In the genomic region with DNA sequence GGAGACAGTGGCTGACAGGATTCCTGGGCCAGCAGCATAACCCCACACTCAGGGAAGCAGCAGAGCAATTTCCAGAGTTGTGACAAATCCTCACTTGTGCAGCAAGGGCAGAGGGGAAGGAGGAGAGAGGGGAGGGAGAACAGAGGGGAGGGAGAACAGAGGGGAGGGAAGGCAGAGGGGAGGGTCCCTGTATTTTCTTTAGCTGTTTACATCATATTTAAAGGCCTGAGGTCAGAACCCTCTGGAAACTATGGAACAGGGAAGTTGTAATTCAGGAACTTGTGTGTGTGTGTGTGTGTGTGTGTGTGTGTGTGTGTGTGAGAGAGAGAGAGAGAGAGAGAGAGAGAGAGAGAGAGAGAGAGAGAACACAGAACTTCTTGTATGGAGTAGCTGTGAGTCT, we compare ENCODE assay signal across 22 mouse cellular contexts. TPM values are rescaled to one million over a fixed set of nuclear protein-coding genes. Genes with fewer than 3 reads are reported as not detected.
DNase-seq lines count a peak whose midpoint lies in the region; ATAC-seq lines count a peak whose summit lies in the region.
"Had no signal": no experiment of that assay in that cellular context is flagged by ENCODE, and none has a peak within 500 bp of the region (broad histone marks: within the 10 kb centered on the region; RNA-seq: fewer than 3 reads in every experiment).

No protein-coding gene starts in this region.

- H3K4me2 ChIP-seq in heart, embryonic 11.5 days = no peak overlapping the region
- H3K4me2 ChIP-seq in embryonic facial prominence, embryonic 15.5 days (replicated peaks) = no peak overlapping the region
- H3K4me2 ChIP-seq: forebrain, embryonic 12.5 days; liver, embryonic 13.5 days; lung, embryonic 14.5 days; neural tube, embryonic 13.5 days had no signal

- H3K4me1 ChIP-seq in heart, embryonic 10.5 days = peaks cover 12% of the 10 kb centered on the region
- H3K4me1 ChIP-seq in heart, embryonic 11.5 days (ENCODE audit: control insufficient read depth, insufficient read depth, low read length) = peaks cover 2% of the 10 kb centered on the region; the same call in 1 of the 2 replicates
- H3K4me1 ChIP-seq in embryonic facial prominence, embryonic 15.5 days = peaks cover 42% of the 10 kb centered on the region
- H3K4me1 ChIP-seq: liver, embryonic 13.5 days had no signal

- no peak overlapping the region for H3K4me3 ChIP-seq in heart, embryonic 10.5 days
- no peak overlapping the region for H3K4me3 ChIP-seq in heart, embryonic 11.5 days (ENCODE audit: low read depth, low read length)
- no peak overlapping the region for H3K4me3 ChIP-seq in embryonic facial prominence, embryonic 15.5 days (replicated peaks)
- H3K4me3 ChIP-seq: forebrain, embryonic 12.5 days; liver, embryonic 13.5 days; neural tube, embryonic 13.5 days had no signal

- H3K9me3 ChIP-seq in heart, embryonic 10.5 days = no peaks in the 10 kb centered on the region
- H3K9me3 ChIP-seq in heart, embryonic 11.5 days (replicated peaks; ENCODE audit: control insufficient read depth, low read length) = no peaks in the 10 kb centered on the region
- no peaks in the 10 kb centered on the region for H3K9me3 ChIP-seq in embryonic facial prominence, embryonic 15.5 days (replicated peaks)
- H3K9me3 ChIP-seq: forebrain, embryonic 12.5 days; liver, embryonic 13.5 days; neural tube, embryonic 13.5 days had no signal

- no peak for ATAC-seq in heart, embryonic 11.5 days (replicated peaks; ENCODE audit: insufficient number of reproducible peaks, low FRiP score, low TSS enrichment)
- peak; percentile 58 for ATAC-seq in common myeloid progenitor, adult 5-6 weeks (replicated peaks; ENCODE audit: low read depth, poor library complexity, severe bottlenecking)
- ATAC-seq in embryonic facial prominence, embryonic 15.5 days (ENCODE audit: insufficient number of reproducible peaks, low FRiP score, low TSS enrichment, low read depth) = no peak
- peak; percentile 61 for ATAC-seq in megakaryocyte progenitor cell, adult 5-6 weeks (replicated peaks; ENCODE audit: poor library complexity)
- no peak for ATAC-seq in erythroid progenitor cell, adult 5-6 weeks (replicated peaks; ENCODE audit: low FRiP score, poor library complexity, severe bottlenecking)

- H3K36me3 ChIP-seq in heart, embryonic 10.5 days = no peaks in the 10 kb centered on the region
- H3K36me3 ChIP-seq in heart, embryonic 11.5 days (ENCODE audit: control insufficient read depth, insufficient read depth, low read length) = no peaks in the 10 kb centered on the region
- no peaks in the 10 kb centered on the region for H3K36me3 ChIP-seq in embryonic facial prominence, embryonic 15.5 days
- H3K36me3 ChIP-seq: forebrain, embryonic 12.5 days; liver, embryonic 13.5 days; neural tube, embryonic 13.5 days had no signal

- H3K9ac ChIP-seq in heart, embryonic 11.5 days (ENCODE audit: low read depth, low read length) = no peak overlapping the region
- no peak overlapping the region for H3K9ac ChIP-seq in embryonic facial prominence, embryonic 15.5 days
- H3K9ac ChIP-seq: forebrain, embryonic 12.5 days; liver, embryonic 13.5 days; lung, embryonic 14.5 days; neural tube, embryonic 13.5 days had no signal

- H3K27ac ChIP-seq in heart, embryonic 10.5 days = 0 out of 2 replicates have a peak overlapping the region, but pooled peaks have one; percentile 17
- no peak overlapping the region for H3K27ac ChIP-seq in heart, embryonic 11.5 days (ENCODE audit: low read depth, low read length)
- H3K27ac ChIP-seq in embryonic facial prominence, embryonic 15.5 days (replicated peaks) = peak overlapping the region; percentile 44; the same call in 1 of the 2 replicates
- H3K27ac ChIP-seq: forebrain, embryonic 12.5 days; liver, embryonic 13.5 days; neural tube, embryonic 13.5 days had no signal

- H3K27me3 ChIP-seq in heart, embryonic 10.5 days (ENCODE audit: insufficient read depth, poor library complexity, severe bottlenecking) = peaks cover 4% of the 10 kb centered on the region; the same call in 1 of the 2 replicates
- no peaks in the 10 kb centered on the region for H3K27me3 ChIP-seq in heart, embryonic 11.5 days (ENCODE audit: control insufficient read depth, insufficient read depth, low read length)
- H3K27me3 ChIP-seq in embryonic facial prominence, embryonic 15.5 days = no peaks in the 10 kb centered on the region
- H3K27me3 ChIP-seq: CH12.LX; liver, embryonic 13.5 days; neural tube, embryonic 13.5 days had no signal

- no peak for DNase-seq in heart, embryonic 10.5 days (ENCODE audit: low spot score)
- no peak for DNase-seq in cerebellum, adult 8-10 months
- no peak for DNase-seq in adrenal gland, adult 18-20 months (ENCODE audit: low spot score in 2 of 2)
- DNase-seq: cerebellum, adult 18-20 months; cerebellum, postnatal 36 days; gastrocnemius, postnatal 10 days; heart, postnatal 10 days; layer of hippocampus, postnatal 36 days; liver, embryonic 13.5 days; lung, embryonic 14.5 days; lung, postnatal 4 days; midbrain, embryonic 14.5 days; right cerebral cortex, adult 18-20 months; thymus, adult 2 months had no signal

RNA-seq across cellular contexts. Expression of a gene that starts 19.1 kb away (rescaled TPM):
- 62.7 and 71.3 TPM in 2 replicates for polyA plus RNA-seq in heart, embryonic 10.5 days (2016; fragmentation: Nextera tagmentation; extraction: Ambion mirVana)
- polyA plus RNA-seq in heart, embryonic 11.5 days (2014; fragmentation: Nextera tagmentation; extraction: Ambion mirVana) = 57.2 and 72.6 TPM in 2 replicates
- total RNA-seq in common myeloid progenitor, adult 5-6 weeks (2017) = 54.4 and 83.6 TPM in 2 replicates
- 64.0 and 66.9 TPM in 2 replicates for polyA plus RNA-seq in embryonic facial prominence, embryonic 15.5 days (2015; fragmentation: Nextera tagmentation; extraction: Ambion mirVana)
- total RNA-seq in megakaryocyte progenitor cell, adult 5-6 weeks (2015) = 31.3 and 34.9 TPM in 2 replicates
- 33.3 and 41.4 TPM in 2 replicates for total RNA-seq in megakaryocyte progenitor cell, adult 5-6 weeks (2017)
- 411 and 449 TPM in 2 replicates for total RNA-seq in erythroid progenitor cell, adult 5-6 weeks (2015; ENCODE audit: low replicate concordance)
- 652 and 695 TPM in 2 replicates for total RNA-seq in erythroid progenitor cell, adult 5-6 weeks (2017; ENCODE audit: low replicate concordance)
- total RNA-seq in adrenal gland, adult 18-20 months (2021) = 1 to 10 TPM in 1 of 2 experiments, under 1 TPM in 1; 0.86 to 1.4 TPM

RNA-seq across cellular contexts. Expression of a gene that starts 21.1 kb away (rescaled TPM):
- polyA plus RNA-seq in heart, embryonic 10.5 days (2016; fragmentation: Nextera tagmentation; extraction: Ambion mirVana) = 7.2 and 9.6 TPM in 2 replicates
- polyA plus RNA-seq in heart, embryonic 11.5 days (2014; fragmentation: Nextera tagmentation; extraction: Ambion mirVana) = 10.1 and 11.7 TPM in 2 replicates
- 2.0 and 2.3 TPM in 2 replicates for total RNA-seq in common myeloid progenitor, adult 5-6 weeks (2017)
- polyA plus RNA-seq in embryonic facial prominence, embryonic 15.5 days (2015; fragmentation: Nextera tagmentation; extraction: Ambion mirVana) = 10.7 and 10.8 TPM in 2 replicates
- 0.39 and 1.1 TPM in 2 replicates for total RNA-seq in megakaryocyte progenitor cell, adult 5-6 weeks (2015)
- 0.37 and 0.64 TPM in 2 replicates for total RNA-seq in megakaryocyte progenitor cell, adult 5-6 weeks (2017)
- total RNA-seq in erythroid progenitor cell, adult 5-6 weeks (2015; ENCODE audit: low replicate concordance) = under 0.01 and 0.36 TPM in 2 replicates
- 0.13 TPM in 1 of 2 replicates, not detected in the other for total RNA-seq in erythroid progenitor cell, adult 5-6 weeks (2017; ENCODE audit: low replicate concordance)
- 10 to 100 TPM; 13.5 to 19.8 TPM for total RNA-seq in adrenal gland, adult 18-20 months (2021)

Comparison
In these comparisons a context has a peak if more than half of its experiments do, and no peak if none do; other contexts are left out.
1. ATAC-seq: peak in common myeloid progenitor, adult 5-6 weeks (single experiment) and megakaryocyte progenitor cell, adult 5-6 weeks (single experiment); none in heart, embryonic 11.5 days (single experiment), embryonic facial prominence, embryonic 15.5 days (single experiment) and erythroid progenitor cell, adult 5-6 weeks (single experiment).
2. RNA of a gene that starts 19.1 kb away (total RNA-seq): 411 to 695 TPM in erythroid progenitor cell, adult 5-6 weeks, 54.4 to 83.6 TPM in common myeloid progenitor, adult 5-6 weeks and 31.3 to 41.4 TPM in megakaryocyte progenitor cell, adult 5-6 weeks; 0.86 to 1.4 TPM in adrenal gland, adult 18-20 months; every median in the first group is over 10 times any median in the second.